Mouse (Mus musculus): ENCODE data around the gene Ffar2.

GRCm38 (mm10) chr7:30821532-30821931, 2.0 kb downstream of the Ffar2 start:
- no peak for TF ChIP-seq CTCF (IDR thresholded peaks at IDR 0.05; ENCODE audit: insufficient read depth, low read depth, low read length)
- no peak for TF ChIP-seq POLR2A (IDR thresholded peaks at IDR 0.05; ENCODE audit: insufficient read depth, low read depth, low read length)
